Mouse (Mus musculus): ENCODE results near the gene Sec24b. TPM values are rescaled to one million over a fixed set of nuclear protein-coding genes. Genes with fewer than 3 reads are reported as not detected.
A peak's percentile ranks its signal among the peaks of the same experiment; 100 is the strongest.

The Sec24b gene
- polyA plus RNA-seq, 1 experiment from 2014 or later = 26.8 TPM

DNA sequence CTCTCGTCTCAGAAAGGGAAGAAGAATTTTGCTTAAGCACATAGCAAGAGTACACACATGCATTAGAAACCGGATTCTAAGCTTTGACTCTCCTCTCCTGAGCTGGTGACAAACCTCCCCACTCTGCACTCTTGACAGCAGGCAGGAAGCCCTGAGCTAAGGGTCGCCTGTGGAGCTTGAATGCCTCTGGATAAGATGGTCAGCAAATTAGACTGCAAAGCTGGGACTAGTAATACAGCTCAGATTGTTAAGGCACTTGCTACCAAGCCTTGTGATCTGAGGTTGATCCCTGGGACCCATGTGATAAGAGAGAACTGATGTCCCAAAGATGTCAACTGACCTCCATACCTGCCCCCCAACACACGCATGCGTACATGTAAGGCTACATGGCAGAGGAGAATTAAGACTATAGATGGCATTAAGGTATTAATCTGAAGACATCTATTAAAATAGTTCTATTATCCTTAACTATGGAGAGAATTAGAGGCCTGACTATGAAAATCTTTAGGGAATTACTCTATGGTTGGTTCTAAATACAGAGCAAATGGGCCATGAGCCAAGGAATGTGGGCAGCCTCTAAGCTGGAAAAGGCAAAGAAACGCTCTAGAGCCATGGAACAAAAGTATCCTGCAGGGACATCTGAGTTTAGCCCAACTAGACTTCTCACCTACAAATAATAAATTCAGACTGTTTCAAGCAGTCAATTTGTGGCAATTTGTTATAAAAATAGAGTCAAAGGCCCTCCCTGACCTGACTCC, 8.6 kb downstream of the Sec24b start:
- H3K27me3 ChIP-seq = no peaks in the 10 kb centered on the region
- no peak overlapping the region for H3K4me2 ChIP-seq (replicated peaks)
- H3K27ac ChIP-seq (replicated peaks) = no peak overlapping the region
- H3K4me3 ChIP-seq = no peak overlapping the region
- no peak for ATAC-seq (replicated peaks)
- H3K4me1 ChIP-seq = peaks cover 11% of the 10 kb centered on the region
- H3K9ac ChIP-seq (replicated peaks) = no peak overlapping the region
- 72% methylated on average over 6 of the region's 6 CpGs for WGBS
- no peaks in the 10 kb centered on the region for H3K36me3 ChIP-seq
- H3K9me3 ChIP-seq = no peaks in the 10 kb centered on the region

- H3K27ac ChIP-seq (replicated peaks) = no peak overlapping the region
- peaks cover 8% of the 10 kb centered on the region for H3K4me1 ChIP-seq
- WGBS = 89% methylated on average over 8 of the region's 8 CpGs
- no peaks in the 10 kb centered on the region for H3K27me3 ChIP-seq
- no peak overlapping the region for H3K4me2 ChIP-seq (replicated peaks)
- no peaks in the 10 kb centered on the region for H3K36me3 ChIP-seq
- no peak overlapping the region for H3K9ac ChIP-seq (replicated peaks)
- ATAC-seq (replicated peaks) = 0 out of 2 replicates have a peak, but pooled peaks have one; percentile 23
- no peak overlapping the region for H3K4me3 ChIP-seq
- no peaks in the 10 kb centered on the region for H3K9me3 ChIP-seq
These were observed 9.2 kb downstream of the Sec24b start for GRCm38 (mm10) chr3:130052116-130052515.

DNA sequence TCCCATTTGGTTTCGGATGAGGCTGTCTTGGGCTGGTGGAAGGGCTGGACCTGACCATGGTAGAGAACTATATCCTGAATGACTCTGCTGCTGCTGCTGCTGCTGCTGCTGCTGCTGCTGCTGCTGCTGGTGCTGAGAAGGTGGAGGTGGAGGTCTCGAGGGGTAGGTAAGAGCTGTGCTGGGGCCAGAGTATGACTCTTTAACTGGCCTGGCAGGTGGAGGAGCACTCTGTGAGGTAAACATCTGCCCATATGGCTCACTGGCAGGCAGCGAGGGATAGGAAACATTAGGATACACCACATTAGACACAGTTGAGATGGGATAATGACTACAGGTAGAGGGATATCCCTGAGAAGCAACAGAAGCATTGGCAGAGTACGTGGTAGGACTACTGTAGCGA, 20.6 kb downstream of the Sec24b start:
- Histone ChIP-seq H3K4me1 (no peaks in the 10 kb centered on the region), H3K36me3 (peaks cover 37% of the 10 kb centered on the region), H3K27ac (replicated peaks) (no peak overlapping the region), H3K27me3 (no peaks in the 10 kb centered on the region), H3K9ac (replicated peaks) (no peak overlapping the region), H3K4me3 (no peak overlapping the region), H3K9me3 (no peaks in the 10 kb centered on the region), H3K4me2 (replicated peaks) (no peak overlapping the region)
- WGBS = 92% methylated on average over 5 of the region's 5 CpGs
- no peak for ATAC-seq (replicated peaks)

GRCm38 (mm10) chr3:130040017-130040416, 21.3 kb downstream of the Sec24b start:
- H3K4me3 ChIP-seq = no peak overlapping the region
- no peak overlapping the region for H3K27ac ChIP-seq (replicated peaks)
- no peak overlapping the region for H3K9ac ChIP-seq (replicated peaks)
- H3K36me3 ChIP-seq = peaks cover 40% of the 10 kb centered on the region
- H3K4me1 ChIP-seq = no peaks in the 10 kb centered on the region
- H3K27me3 ChIP-seq = no peaks in the 10 kb centered on the region
- no peak for ATAC-seq (replicated peaks)
- no peak overlapping the region for H3K4me2 ChIP-seq (replicated peaks)
- H3K9me3 ChIP-seq = no peaks in the 10 kb centered on the region
- WGBS = 94% methylated on average over 4 of the region's 4 CpGs

GRCm38 (mm10) chr3:130028741-130029140, 32.6 kb downstream of the Sec24b start:
- Histone ChIP-seq H3K4me1 (no peaks in the 10 kb centered on the region), H3K9ac (replicated peaks) (no peak overlapping the region), H3K36me3 (peaks cover 41% of the 10 kb centered on the region), H3K9me3 (no peaks in the 10 kb centered on the region), H3K27ac (replicated peaks) (no peak overlapping the region), H3K4me3 (no peak overlapping the region), H3K27me3 (no peaks in the 10 kb centered on the region), H3K4me2 (replicated peaks) (no peak overlapping the region)
- 92% methylated on average over 5 of the region's 5 CpGs for WGBS
- no peak for ATAC-seq (replicated peaks)

DNA sequence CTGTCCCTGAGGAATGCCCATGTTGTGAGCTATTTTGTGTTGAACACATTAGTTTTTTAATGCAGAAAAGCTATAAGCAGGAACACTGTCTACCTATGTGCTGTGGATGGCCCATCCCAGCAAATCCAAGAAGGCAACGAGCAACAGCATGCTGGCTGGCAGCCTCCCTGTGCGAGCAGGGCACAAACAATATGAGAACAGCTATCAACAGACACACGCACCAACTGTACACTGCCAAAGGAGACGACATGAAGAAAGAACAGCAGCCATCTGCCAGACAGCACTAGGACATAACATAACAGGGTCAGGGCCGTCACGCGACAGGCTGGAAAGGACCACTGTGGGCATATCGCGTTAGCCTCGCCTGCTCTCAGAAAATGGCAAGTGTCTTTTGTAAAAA, 35.2 kb downstream of the Sec24b start:
- no peak overlapping the region for H3K27ac ChIP-seq (replicated peaks)
- no peak overlapping the region for H3K4me3 ChIP-seq
- H3K4me1 ChIP-seq = no peaks in the 10 kb centered on the region
- no peak overlapping the region for H3K9ac ChIP-seq (replicated peaks)
- 68% methylated on average over 10 of the region's 10 CpGs for WGBS
- no peaks in the 10 kb centered on the region for H3K9me3 ChIP-seq
- no peaks in the 10 kb centered on the region for H3K27me3 ChIP-seq
- 0 out of 2 replicates have a peak, but pooled peaks have one; percentile 47 for ATAC-seq (replicated peaks)
- H3K36me3 ChIP-seq = peaks cover 37% of the 10 kb centered on the region
- no peak overlapping the region for H3K4me2 ChIP-seq (replicated peaks)

DNA sequence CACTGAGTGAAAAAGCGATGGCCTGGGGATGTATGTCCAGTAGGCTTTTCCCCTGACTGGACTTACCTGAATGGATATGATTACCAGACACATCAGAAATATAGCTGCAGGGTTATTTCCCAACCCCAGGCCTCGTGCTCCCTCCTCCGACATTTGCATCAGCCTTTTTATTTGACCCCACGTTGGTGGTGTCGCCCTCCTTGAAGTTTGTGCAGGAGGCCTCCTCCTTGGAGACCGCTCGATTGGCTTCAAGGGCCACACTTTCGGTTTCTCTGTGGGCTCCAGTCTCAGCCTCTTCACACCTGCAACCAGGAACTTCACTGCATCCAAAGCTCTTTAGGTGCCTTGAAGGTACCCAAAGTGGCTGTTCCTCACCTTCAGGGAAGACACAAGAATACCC, 35.8 kb downstream of the Sec24b start:
- no peak overlapping the region for H3K9ac ChIP-seq (replicated peaks)
- no peak overlapping the region for H3K4me2 ChIP-seq (replicated peaks)
- 93% methylated on average over 8 of the region's 8 CpGs for WGBS
- H3K27me3 ChIP-seq = no peaks in the 10 kb centered on the region
- H3K4me3 ChIP-seq = no peak overlapping the region
- no peak for ATAC-seq (replicated peaks)
- no peak overlapping the region for H3K27ac ChIP-seq (replicated peaks)
- H3K36me3 ChIP-seq = peaks cover 35% of the 10 kb centered on the region
- no peaks in the 10 kb centered on the region for H3K4me1 ChIP-seq
- H3K9me3 ChIP-seq = no peaks in the 10 kb centered on the region

DNA sequence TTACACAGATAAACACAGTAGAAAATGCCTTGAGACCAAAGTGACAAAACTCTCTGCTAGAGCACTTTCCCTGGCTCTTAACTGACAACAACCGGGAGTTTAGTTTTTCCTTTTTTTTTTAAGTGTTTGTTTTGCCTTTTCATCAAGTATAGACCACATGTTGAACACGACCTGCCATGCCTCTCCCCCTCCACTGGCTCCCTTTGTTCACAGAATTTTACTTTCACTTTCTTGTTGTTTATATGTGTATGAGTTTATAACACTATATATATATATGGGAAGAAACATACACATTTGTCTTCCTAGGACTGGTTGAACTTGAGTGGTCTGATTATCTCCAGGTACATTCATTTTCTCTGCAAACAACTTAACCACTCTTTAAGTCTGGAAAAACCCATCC, 48.4 kb downstream of the Sec24b start:
- H3K4me2 ChIP-seq (replicated peaks) = no peak overlapping the region

GRCm38 (mm10) chr3:130011236-130011635, 50.1 kb downstream of the Sec24b start:
- Histone ChIP-seq H3K9me3 (no peaks in the 10 kb centered on the region), H3K27ac (replicated peaks) (no peak overlapping the region), H3K9ac (replicated peaks) (no peak overlapping the region), H3K27me3 (no peaks in the 10 kb centered on the region), H3K36me3 (peaks cover 25% of the 10 kb centered on the region), H3K4me2 (replicated peaks) (no peak overlapping the region), H3K4me1 (no peaks in the 10 kb centered on the region), H3K4me3 (no peak overlapping the region)
- WGBS = 74% methylated on average over 1 of the region's 1 CpGs
- ATAC-seq (replicated peaks) = no peak

More for the DNA sequence above, 48.4 kb downstream of the Sec24b start:
- H3K9me3 ChIP-seq = no peaks in the 10 kb centered on the region
- H3K27me3 ChIP-seq = no peaks in the 10 kb centered on the region
- H3K27ac ChIP-seq (replicated peaks) = no peak overlapping the region
- H3K4me1 ChIP-seq = no peaks in the 10 kb centered on the region
- 84% methylated on average over 2 of the region's 2 CpGs for WGBS
- no peak overlapping the region for H3K9ac ChIP-seq (replicated peaks)
- peaks cover 15% of the 10 kb centered on the region for H3K36me3 ChIP-seq
- no peak overlapping the region for H3K4me3 ChIP-seq
- ATAC-seq (replicated peaks) = no peak

- no peak for ATAC-seq (replicated peaks)
- WGBS = 90% methylated on average over 7 of the region's 7 CpGs
- Histone ChIP-seq H3K4me2 (replicated peaks) (no peak overlapping the region), H3K9me3 (no peaks in the 10 kb centered on the region), H3K36me3 (peaks cover 59% of the 10 kb centered on the region), H3K27me3 (no peaks in the 10 kb centered on the region), H3K9ac (replicated peaks) (no peak overlapping the region), H3K4me1 (no peaks in the 10 kb centered on the region), H3K27ac (replicated peaks) (no peak overlapping the region), H3K4me3 (no peak overlapping the region)
These were observed 55.2 kb downstream of the Sec24b start for GRCm38 (mm10) chr3:130006141-130006540.

GRCm38 (mm10) chr3:130000926-130001325, 60.4 kb downstream of the Sec24b start:
- no peak overlapping the region for H3K9ac ChIP-seq (replicated peaks)
- H3K9me3 ChIP-seq = no peaks in the 10 kb centered on the region
- no peaks in the 10 kb centered on the region for H3K4me1 ChIP-seq
- no peak overlapping the region for H3K27ac ChIP-seq (replicated peaks)
- WGBS = 94% methylated on average over 11 of the region's 11 CpGs
- H3K27me3 ChIP-seq = no peaks in the 10 kb centered on the region
- no peak overlapping the region for H3K4me3 ChIP-seq
- H3K4me2 ChIP-seq (replicated peaks) = no peak overlapping the region
- ATAC-seq (replicated peaks) = no peak
- peaks cover 79% of the 10 kb centered on the region for H3K36me3 ChIP-seq

DNA sequence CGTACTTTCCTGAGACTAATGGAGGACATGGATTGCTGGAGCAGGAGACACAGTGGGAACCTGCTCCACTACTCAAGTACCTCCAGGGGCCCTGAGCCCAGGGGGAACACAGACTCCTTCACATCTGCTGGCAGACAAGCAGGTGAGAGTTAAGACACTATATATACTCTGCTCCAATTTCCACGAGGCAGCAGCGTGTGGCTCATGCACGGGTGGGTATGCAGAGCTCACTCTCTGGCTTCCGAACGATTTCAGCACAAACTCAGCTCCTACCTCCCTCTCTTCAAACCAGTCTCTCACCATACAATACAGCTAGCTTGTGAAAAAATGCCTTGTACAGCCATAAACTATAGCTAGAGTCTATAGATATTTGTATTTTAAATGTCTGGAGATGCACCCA, 62.8 kb downstream of the Sec24b start:
- WGBS = 87% methylated on average over 6 of the region's 6 CpGs
- H3K9ac ChIP-seq (replicated peaks) = no peak overlapping the region
- H3K27ac ChIP-seq (replicated peaks) = no peak overlapping the region
- H3K4me1 ChIP-seq = no peaks in the 10 kb centered on the region
- H3K4me2 ChIP-seq (replicated peaks) = no peak overlapping the region
- no peaks in the 10 kb centered on the region for H3K9me3 ChIP-seq
- H3K4me3 ChIP-seq = no peak overlapping the region
- 0 out of 2 replicates have a peak, but pooled peaks have one; percentile 16 for ATAC-seq (replicated peaks)
- peaks cover 82% of the 10 kb centered on the region for H3K36me3 ChIP-seq
- no peaks in the 10 kb centered on the region for H3K27me3 ChIP-seq

DNA sequence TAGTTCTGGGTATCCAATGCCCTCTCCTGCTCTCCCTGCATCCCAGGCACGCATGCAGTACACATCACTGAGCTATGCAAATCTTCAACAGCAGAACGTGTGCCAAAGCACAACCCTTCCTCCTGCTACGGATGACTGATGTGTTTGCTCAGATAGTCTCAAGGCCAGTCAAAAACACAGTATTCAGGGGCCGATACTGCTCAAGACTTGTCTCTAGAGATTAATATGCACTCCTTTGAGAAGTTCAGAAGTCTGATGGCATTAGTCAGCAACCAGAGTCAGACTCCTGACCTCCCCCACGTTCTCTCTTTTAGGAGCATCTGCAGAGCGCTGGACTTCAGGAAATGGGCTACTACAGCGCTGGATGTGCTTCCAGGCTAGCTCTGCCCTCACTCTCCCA, 63.4 kb downstream of the Sec24b start:
- Histone ChIP-seq H3K36me3 (peaks cover 85% of the 10 kb centered on the region), H3K4me3 (no peak overlapping the region), H3K27ac (replicated peaks) (no peak overlapping the region), H3K4me2 (replicated peaks) (no peak overlapping the region), H3K4me1 (no peaks in the 10 kb centered on the region), H3K9me3 (no peaks in the 10 kb centered on the region), H3K9ac (replicated peaks) (no peak overlapping the region), H3K27me3 (no peaks in the 10 kb centered on the region)
- WGBS = 94% methylated on average over 7 of the region's 7 CpGs
- ATAC-seq (replicated peaks) = no peak

Data from forebrain, embryonic 15.5 days (tissue).